Mouse (Mus musculus): ENCODE results near the gene Trhr2.

Trhr2 gene

GRCm38 (mm10) chr8:122355642-122356606 is 4.6 kb downstream of the Trhr2 start:
- no peak for DNase-seq (ENCODE audit: low read depth, low spot score)

GRCm38 (mm10) chr8:122354157-122354556 is 6.4 kb downstream of the Trhr2 start:
- DNase-seq (ENCODE audit: low read depth, low spot score) = no peak

GRCm38 (mm10) chr8:122350309-122351089 is 10.0 kb downstream of the Trhr2 start:
- DNase-seq (ENCODE audit: low read depth, low spot score) = no peak

- DNase-seq (ENCODE audit: low read depth, low spot score) = no peak
These were observed 10.9 kb downstream of the Trhr2 start for GRCm38 (mm10) chr8:122349357-122350297.

GRCm38 (mm10) chr8:122347811-122348552 is 12.6 kb downstream of the Trhr2 start:
- DNase-seq (ENCODE audit: low read depth, low spot score) = no peak

GRCm38 (mm10) chr8:122345181-122346095 is 15.1 kb downstream of the Trhr2 start:
- no peak for DNase-seq (ENCODE audit: low read depth, low spot score)

- peak; percentile 36 for DNase-seq (ENCODE audit: low read depth, low spot score)
These were observed 16.3 kb downstream of the Trhr2 start for GRCm38 (mm10) chr8:122344219-122344618.

- DNase-seq (ENCODE audit: low read depth, low spot score) = no peak
These were observed 16.8 kb downstream of the Trhr2 start for GRCm38 (mm10) chr8:122343758-122344157.

- no peak for DNase-seq (ENCODE audit: low read depth, low spot score)
These were observed 17.2 kb downstream of the Trhr2 start for GRCm38 (mm10) chr8:122343341-122343740.

- no peak for DNase-seq (ENCODE audit: low read depth, low spot score)
These were observed 17.7 kb downstream of the Trhr2 start for GRCm38 (mm10) chr8:122342806-122343209.

GRCm38 (mm10) chr8:122342362-122342761 is 18.2 kb downstream of the Trhr2 start:
- no peak for DNase-seq (ENCODE audit: low read depth, low spot score)

- no peak for DNase-seq (ENCODE audit: low read depth, low spot score)
These were observed 18.8 kb downstream of the Trhr2 start for GRCm38 (mm10) chr8:122341790-122342189.

GRCm38 (mm10) chr8:122340761-122341160 is 19.8 kb downstream of the Trhr2 start:
- no peak for DNase-seq (ENCODE audit: low read depth, low spot score)

- DNase-seq (ENCODE audit: low read depth, low spot score) = no peak
These were observed 21.7 kb downstream of the Trhr2 start for GRCm38 (mm10) chr8:122338852-122339251.

- DNase-seq (ENCODE audit: low read depth, low spot score) = peak; percentile 42
These were observed 24.2 kb downstream of the Trhr2 start for GRCm38 (mm10) chr8:122336251-122336910.

GRCm38 (mm10) chr8:122335638-122336250 is 24.8 kb downstream of the Trhr2 start:
- no peak for DNase-seq (ENCODE audit: low read depth, low spot score)

- DNase-seq (ENCODE audit: low read depth, low spot score) = no peak
These were observed 25.6 kb downstream of the Trhr2 start for GRCm38 (mm10) chr8:122334791-122335490.

- DNase-seq (ENCODE audit: low read depth, low spot score) = no peak
These were observed 27.0 kb downstream of the Trhr2 start for GRCm38 (mm10) chr8:122333531-122333930.
